Comparison of ENCODE assay signal across 15 mouse cellular contexts in the genomic region with DNA sequence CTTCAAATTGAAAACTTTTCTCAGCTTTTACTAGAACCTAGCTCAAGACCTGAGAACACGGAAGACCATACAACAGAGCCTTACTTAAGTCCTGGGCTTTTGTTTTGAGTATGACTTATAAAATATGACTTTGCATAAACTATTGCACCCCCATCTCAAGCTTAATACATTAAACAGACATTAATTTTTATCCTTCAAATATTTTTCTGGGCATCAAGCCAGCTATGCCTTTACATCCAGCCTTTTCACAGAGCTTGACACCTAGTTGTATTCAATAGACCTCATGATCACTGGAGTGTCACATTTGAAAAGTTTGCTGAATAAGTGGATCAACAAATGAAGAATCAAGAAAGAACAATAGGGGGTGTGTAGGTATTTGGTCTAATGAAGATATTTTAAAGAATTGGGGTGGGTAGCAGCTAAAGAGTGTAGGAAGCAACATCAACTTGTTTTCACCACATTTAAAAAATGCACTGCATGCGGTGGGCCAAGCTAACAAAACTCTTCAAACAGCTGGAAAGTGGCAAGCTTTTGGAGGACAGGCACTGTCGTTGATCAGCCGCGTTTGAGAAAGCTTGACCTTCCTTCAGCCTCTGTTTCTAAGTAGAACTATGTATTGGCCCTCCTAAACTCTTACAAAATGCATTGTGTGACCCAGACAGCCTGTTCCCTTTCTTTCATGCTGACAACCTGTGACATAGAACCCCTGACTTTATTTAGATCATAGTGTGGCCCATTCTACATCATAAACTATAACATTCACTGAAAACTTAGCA.
"Had no signal": no experiment of that assay in that cellular context is flagged by ENCODE, and none has a peak within 500 bp of the region (broad histone marks: within the 10 kb centered on the region; RNA-seq: fewer than 3 reads in every experiment).

No protein-coding gene starts in this region.

- H3K9me3 ChIP-seq: liver, embryonic 13.5 days; liver, embryonic 15.5 days; midbrain, embryonic 12.5 days; neural tube, embryonic 12.5 days had no signal

- ATAC-seq: liver, postnatal 0 days had no signal

- H3K4me2 ChIP-seq: liver, embryonic 11.5 days; liver, embryonic 13.5 days; liver, embryonic 15.5 days; midbrain, embryonic 12.5 days; neural tube, embryonic 12.5 days had no signal

- H3K36me3 ChIP-seq: liver, embryonic 13.5 days; liver, embryonic 15.5 days; midbrain, embryonic 12.5 days; neural tube, embryonic 12.5 days had no signal

- H3K27me3 ChIP-seq: liver, embryonic 13.5 days; liver, embryonic 15.5 days; megakaryocyte, embryonic 14.5 days; midbrain, embryonic 12.5 days; neural tube, embryonic 12.5 days had no signal

- H3K27ac ChIP-seq: liver, embryonic 13.5 days; liver, embryonic 15.5 days; macrophage; midbrain, embryonic 12.5 days; neural tube, embryonic 12.5 days had no signal

- H3K4me3 ChIP-seq: liver, embryonic 13.5 days; liver, embryonic 15.5 days; megakaryocyte, embryonic 14.5 days; midbrain, embryonic 12.5 days; neural tube, embryonic 12.5 days had no signal

- DNase-seq: liver; liver, embryonic 13.5 days; liver, postnatal 0 days; lung, postnatal 36 days; midbrain, embryonic 14.5 days; right cerebral cortex, postnatal 14 days; thymus, adult 2 months; thymus, postnatal 25 days; thymus, postnatal 4 days had no signal

- H3K4me1 ChIP-seq: liver, embryonic 13.5 days; liver, embryonic 15.5 days; megakaryocyte, embryonic 14.5 days; midbrain, embryonic 12.5 days; neural tube, embryonic 12.5 days had no signal

- H3K9ac ChIP-seq: liver, embryonic 13.5 days; liver, embryonic 15.5 days; liver, postnatal 0 days; midbrain, embryonic 12.5 days; neural tube, embryonic 12.5 days had no signal
